Mouse (Mus musculus) hindbrain, embryonic 14.5 days (tissue): ENCODE measurements at regions not wholly inside any gene's neighbourhood (a gene's known extent, or its start where the extent isn't known, plus 50 kb on each side); places are given as distances from the start of the nearest gene placed in this dataset.

ENCODE experiments used
- ATAC-seq: fragments of 200-750 bp; cut with Nextera tagmentation; 2 replicates; pipeline ENCODE4 v1.8.0; 2017; ENCODE audit warnings: moderate number of reproducible peaks, mild to moderate bottlenecking, moderate TSS enrichment, moderate library complexity; ENCODE audit not compliant: low FRiP score
- DNase-seq: peaks from one replicate; pipeline ENCODE4 v3.0.0-alpha.2; 2015; ENCODE audit warnings: low spot score
- H3K27ac ChIP-seq: fragments of 300-500 bp; sonication (generic); 2 replicates; pipeline ENCODE4 v1.5.1; 2014; ENCODE audit warnings: mild to moderate bottlenecking, moderate library complexity
- H3K27me3 ChIP-seq: fragments of 300-500 bp; sonication (generic); 2 replicates; pipeline ENCODE4 v1.6.1; 2014; ENCODE audit warnings: mild to moderate bottlenecking, low read length, mixed read lengths; ENCODE audit not compliant: control insufficient read depth, insufficient read depth
- H3K36me3 ChIP-seq: fragments of 300-500 bp; sonication (generic); replicated peaks from 2 replicates; pipeline ENCODE4 v1.6.1; 2014; ENCODE audit not compliant: control insufficient read depth, insufficient read depth
- H3K4me1 ChIP-seq: fragments of 300-500 bp; sonication (generic); replicated peaks from 2 replicates; pipeline ENCODE4 v1.6.1; 2014; ENCODE audit warnings: antibody characterized with exemption, low read length, mixed read lengths; ENCODE audit not compliant: control insufficient read depth, insufficient read depth
- H3K4me2 ChIP-seq: fragments of 300-500 bp; sonication (generic); replicated peaks from 2 replicates; pipeline ENCODE4 v1.6.1; 2014; ENCODE audit warnings: mild to moderate bottlenecking, moderate library complexity
- H3K4me3 ChIP-seq: fragments of 300-500 bp; sonication (generic); replicated peaks from 2 replicates; pipeline ENCODE4 v1.5.1; 2014; ENCODE audit warnings: mild to moderate bottlenecking, low read length
- H3K9ac ChIP-seq: fragments of 300-500 bp; sonication (generic); 2 replicates; pipeline ENCODE4 v1.6.1; 2014
- H3K9me3 ChIP-seq: fragments of 300-500 bp; sonication (generic); 2 replicates; pipeline ENCODE4 v1.6.1; 2016; ENCODE audit warnings: low read length; ENCODE audit not compliant: control insufficient read depth
- WGBS: fragments of 180-500 bp; shearing (Covaris S2); extraction: QIAGEN DNeasy Blood & Tissue Kit; methylation state at CpG from one replicate; pipeline ENCODE4 v1.1.7; 2014; 5-methylcytosine and 5-hydroxymethylcytosine counted together

- no peak for DNase-seq
- no peak for ATAC-seq
- Histone ChIP-seq H3K4me2 (no peak overlapping the region), H3K4me1 (peaks cover 6% of the 10 kb centered on the region; the same call in 1 of the 2 replicates), H3K36me3 (no peaks in the 10 kb centered on the region), H3K4me3 (no peak overlapping the region), H3K9ac (no peak overlapping the region), H3K9me3 (no peaks in the 10 kb centered on the region), H3K27ac (no peak overlapping the region), H3K27me3 (no peaks in the 10 kb centered on the region)
- WGBS = 72% methylated on average over 9 of the region's 9 CpGs
Measured at GRCm38 (mm10) chr7:36420741-36421140, 277.2 kb upstream of the Tshz3 start.

- WGBS = 76% methylated on average over 6 of the region's 6 CpGs
- no peaks in the 10 kb centered on the region for H3K4me1 ChIP-seq
- H3K9ac ChIP-seq = no peak overlapping the region
- no peaks in the 10 kb centered on the region for H3K27me3 ChIP-seq
- no peaks in the 10 kb centered on the region for H3K9me3 ChIP-seq
- ATAC-seq = no peak
- no peak overlapping the region for H3K4me2 ChIP-seq
- no peak overlapping the region for H3K27ac ChIP-seq
- H3K36me3 ChIP-seq = no peaks in the 10 kb centered on the region
- no peak for DNase-seq
- no peak overlapping the region for H3K4me3 ChIP-seq
Measured at GRCm38 (mm10) chr7:36449181-36449915, 248.6 kb upstream of the Tshz3 start.

GRCm38 (mm10) chr7:36453816-36454215 lies 244.1 kb upstream of the Tshz3 start:
- Histone ChIP-seq H3K4me2 (no peak overlapping the region), H3K27ac (no peak overlapping the region), H3K4me3 (no peak overlapping the region), H3K36me3 (no peaks in the 10 kb centered on the region), H3K27me3 (no peaks in the 10 kb centered on the region), H3K9ac (no peak overlapping the region), H3K9me3 (no peaks in the 10 kb centered on the region), H3K4me1 (no peaks in the 10 kb centered on the region)
- ATAC-seq (no peak), DNase-seq (no peak)
- 92% methylated on average over 4 of the region's 4 CpGs for WGBS

- Histone ChIP-seq H3K4me3 (no peak overlapping the region), H3K36me3 (no peaks in the 10 kb centered on the region), H3K9ac (no peak overlapping the region), H3K4me1 (no peaks in the 10 kb centered on the region), H3K4me2 (no peak overlapping the region), H3K27ac (no peak overlapping the region), H3K9me3 (no peaks in the 10 kb centered on the region), H3K27me3 (no peaks in the 10 kb centered on the region)
- 68% methylated on average over 6 of the region's 6 CpGs for WGBS
- DNase-seq = no peak
- ATAC-seq = no peak; the same call in 1 of the 2 replicates
Measured at GRCm38 (mm10) chr7:36456080-36456479, 241.8 kb upstream of the Tshz3 start.

- H3K4me3 ChIP-seq = no peak overlapping the region
- DNase-seq = no peak
- H3K27ac ChIP-seq = no peak overlapping the region
- no peaks in the 10 kb centered on the region for H3K9me3 ChIP-seq
- no peaks in the 10 kb centered on the region for H3K36me3 ChIP-seq
- WGBS = 79% methylated on average over 5 of the region's 5 CpGs
- H3K4me1 ChIP-seq = no peaks in the 10 kb centered on the region
- no peak overlapping the region for H3K9ac ChIP-seq
- ATAC-seq = no peak
- H3K27me3 ChIP-seq = no peaks in the 10 kb centered on the region
- no peak overlapping the region for H3K4me2 ChIP-seq
Measured at GRCm38 (mm10) chr7:36462422-36462833, 235.5 kb upstream of the Tshz3 start.

GRCm38 (mm10) chr7:36469386-36469785 lies 228.5 kb upstream of the Tshz3 start:
- no peak for DNase-seq
- Histone ChIP-seq H3K36me3 (no peaks in the 10 kb centered on the region), H3K9me3 (no peaks in the 10 kb centered on the region), H3K27me3 (no peaks in the 10 kb centered on the region), H3K27ac (no peak overlapping the region), H3K4me2 (no peak overlapping the region), H3K4me3 (no peak overlapping the region), H3K4me1 (no peaks in the 10 kb centered on the region), H3K9ac (no peak overlapping the region)
- no peak for ATAC-seq

- Histone ChIP-seq H3K4me1 (0 out of 2 replicates have a peak, but pooled peaks cover 9% of the 10 kb centered on the region), H3K27ac (no peak overlapping the region), H3K9ac (no peak overlapping the region), H3K27me3 (no peaks in the 10 kb centered on the region), H3K36me3 (no peaks in the 10 kb centered on the region), H3K4me2 (no peak overlapping the region), H3K9me3 (no peaks in the 10 kb centered on the region), H3K4me3 (no peak overlapping the region)
- ATAC-seq (no peak), DNase-seq (no peak)
- 79% methylated on average over 2 of the region's 2 CpGs for WGBS
Measured at GRCm38 (mm10) chr7:36473532-36473931, 224.4 kb upstream of the Tshz3 start.

GRCm38 (mm10) chr7:36476434-36476833 lies 221.5 kb upstream of the Tshz3 start:
- ATAC-seq (no peak), DNase-seq (no peak)
- whole genome bisulfite sequencing = 77% methylated on average over 4 of the region's 4 CpGs
- Histone ChIP-seq H3K9me3 (no peaks in the 10 kb centered on the region), H3K27ac (peak overlapping the region; percentile 57), H3K9ac (no peak overlapping the region), H3K27me3 (no peaks in the 10 kb centered on the region), H3K4me2 (peak overlapping the region; percentile 34), H3K4me1 (peaks cover 9% of the 10 kb centered on the region; the same call in 1 of the 2 replicates), H3K4me3 (no peak overlapping the region), H3K36me3 (no peaks in the 10 kb centered on the region)

- H3K4me3 ChIP-seq = no peak overlapping the region
- no peak for DNase-seq
Measured at GRCm38 (mm10) chr7:36476851-36477644, 220.9 kb upstream of the Tshz3 start.

More at GRCm38 (mm10) chr7:36476851-36477644, 220.9 kb upstream of the Tshz3 start:
- Histone ChIP-seq H3K27me3 (no peaks in the 10 kb centered on the region), H3K9ac (0 out of 2 replicates have a peak overlapping the region, but pooled peaks have one; percentile 6), H3K36me3 (no peaks in the 10 kb centered on the region), H3K27ac (peak overlapping the region; percentile 58), H3K4me1 (peaks cover 9% of the 10 kb centered on the region; the same call in 1 of the 2 replicates), H3K9me3 (no peaks in the 10 kb centered on the region), H3K4me2 (peak overlapping the region; percentile 34)
- ATAC-seq = 0 out of 2 replicates have a peak, but pooled peaks have one; percentile 40
- 58% methylated on average over 22 of the region's 22 CpGs for WGBS
